Mouse (Mus musculus) spleen, adult 2 months (tissue): ENCODE measurements around the gene Sema3g.

ENCODE experiments used
- CTCF ChIP-seq: fragments of 200-500 bp; IDR thresholded peaks from 2 replicates; pipeline ENCODE4 v1.5.1; 2011; ENCODE audit warnings: mild to moderate bottlenecking, inconsistent platforms; ENCODE audit not compliant: insufficient read depth, insufficient read length, insufficient replicate concordance; ENCODE audit errors: extremely low read depth
- POLR2A ChIP-seq: fragments of 200-500 bp; IDR thresholded peaks from 2 replicates; pipeline ENCODE4 v1.6.1; 2011; ENCODE audit warnings: low read depth, low read length, inconsistent platforms

GRCm38 (mm10) chr14:31250222-31251083 is 32.8 kb downstream of the Sema3g start:
- TF ChIP-seq POLR2A (no peak), CTCF (no peak)
